Mouse (Mus musculus): ENCODE data around the gene Olfr323. TPM values are rescaled to one million over a fixed set of nuclear protein-coding genes. Genes with fewer than 3 reads are reported as not detected.

The Olfr323 gene
- polyA plus RNA-seq, 1 experiment = 0.58 TPM

DNA sequence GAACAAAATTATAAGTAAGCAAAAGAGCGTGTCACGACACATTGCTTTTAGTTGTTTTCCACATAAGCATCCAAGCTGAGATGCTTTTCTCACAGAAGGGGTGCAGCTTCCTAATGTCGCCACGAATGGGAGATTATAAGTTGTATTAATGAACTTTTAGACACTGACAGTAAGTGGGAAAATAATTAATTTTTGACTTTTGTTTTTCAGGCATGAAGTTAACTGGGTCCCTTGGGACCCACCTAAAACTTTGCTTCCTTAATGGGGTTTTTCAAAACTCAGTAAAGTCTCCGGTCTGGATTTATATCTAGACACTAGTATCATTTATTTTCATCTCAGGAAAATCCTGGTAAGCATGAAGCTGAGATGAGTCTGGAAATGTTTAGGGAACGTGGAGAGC, 35.5 kb downstream of the Olfr323 start, which contains the start of gene Olfr324:
TSS of gene Olfr324 (plus strand) at position 301 of the 400 bp plus-strand sequence.
- Histone ChIP-seq H3K4me3 (ENCODE audit: control insufficient read depth, insufficient read depth, low read length) (no peak within 1 kb of the TSS), H3K4me1 (replicated peaks; ENCODE audit: control insufficient read depth, insufficient read depth, low read length) (no peaks in the 10 kb centered on the region), H3K36me3 (ENCODE audit: control insufficient read depth, insufficient read depth, low read length) (no peaks in the 10 kb centered on the region), H3K27ac (ENCODE audit: control insufficient read depth, insufficient read depth, low read length) (no peak within 1 kb of the TSS), H3K27me3 (ENCODE audit: control insufficient read depth, insufficient read depth, low read length) (no peaks in the 10 kb centered on the region)
- no peak for DNase-seq
- TF ChIP-seq CTCF (IDR thresholded peaks at IDR 0.05; ENCODE audit: borderline replicate concordance, control insufficient read depth, extremely low read depth, insufficient read depth, low read length, poor library complexity) = no peak
- no peak for TF ChIP-seq POLR2A (IDR thresholded peaks at IDR 0.05; ENCODE audit: control insufficient read depth, extremely low read depth, insufficient read depth, low read length, poor library complexity)
- WGBS = 90% methylated on average over 6 of the region's 6 CpGs

DNA sequence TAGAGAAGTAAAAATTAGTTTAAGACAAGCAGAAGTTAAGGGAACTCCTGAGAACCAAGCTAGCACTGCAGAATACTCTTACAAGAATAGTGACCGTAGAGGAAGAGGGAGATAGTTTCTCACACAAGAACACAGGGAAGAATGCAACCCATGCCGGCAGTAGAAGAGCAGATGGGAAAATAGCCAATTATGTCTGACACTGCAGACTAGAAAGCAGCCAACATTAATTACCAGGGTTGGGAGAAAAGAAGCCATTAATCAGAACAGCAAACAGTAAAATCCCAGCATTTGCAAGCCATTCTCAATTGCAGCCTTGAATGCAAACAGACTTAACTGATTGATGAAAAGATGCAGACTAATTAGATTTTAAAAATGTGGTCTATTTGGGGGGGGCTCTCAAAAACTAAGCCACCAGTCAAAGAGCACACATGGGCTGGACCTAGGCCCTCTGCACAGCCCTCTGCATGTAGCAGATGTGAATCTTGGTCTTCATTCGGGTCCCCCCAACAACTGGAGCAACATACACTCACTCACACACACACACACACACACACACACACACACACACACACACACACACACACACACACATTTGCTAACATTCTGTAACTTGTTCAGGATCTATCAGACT, 41.6 kb downstream of the Olfr323 start:
- H3K4me3 ChIP-seq (ENCODE audit: control insufficient read depth, insufficient read depth, low read length) = no peak overlapping the region
- DNase-seq = no peak
- no peak overlapping the region for H3K27ac ChIP-seq (ENCODE audit: control insufficient read depth, insufficient read depth, low read length)
- H3K27me3 ChIP-seq (ENCODE audit: control insufficient read depth, insufficient read depth, low read length) = no peaks in the 10 kb centered on the region
- no peaks in the 10 kb centered on the region for H3K4me1 ChIP-seq (replicated peaks; ENCODE audit: control insufficient read depth, insufficient read depth, low read length)
- whole genome bisulfite sequencing = 81% methylated on average over 3 of the region's 3 CpGs
- no peak for TF ChIP-seq CTCF (IDR thresholded peaks at IDR 0.05; ENCODE audit: borderline replicate concordance, control insufficient read depth, extremely low read depth, insufficient read depth, low read length, poor library complexity)
- TF ChIP-seq POLR2A (IDR thresholded peaks at IDR 0.05; ENCODE audit: control insufficient read depth, extremely low read depth, insufficient read depth, low read length, poor library complexity) = no peak
- no peaks in the 10 kb centered on the region for H3K36me3 ChIP-seq (ENCODE audit: control insufficient read depth, insufficient read depth, low read length)

DNA sequence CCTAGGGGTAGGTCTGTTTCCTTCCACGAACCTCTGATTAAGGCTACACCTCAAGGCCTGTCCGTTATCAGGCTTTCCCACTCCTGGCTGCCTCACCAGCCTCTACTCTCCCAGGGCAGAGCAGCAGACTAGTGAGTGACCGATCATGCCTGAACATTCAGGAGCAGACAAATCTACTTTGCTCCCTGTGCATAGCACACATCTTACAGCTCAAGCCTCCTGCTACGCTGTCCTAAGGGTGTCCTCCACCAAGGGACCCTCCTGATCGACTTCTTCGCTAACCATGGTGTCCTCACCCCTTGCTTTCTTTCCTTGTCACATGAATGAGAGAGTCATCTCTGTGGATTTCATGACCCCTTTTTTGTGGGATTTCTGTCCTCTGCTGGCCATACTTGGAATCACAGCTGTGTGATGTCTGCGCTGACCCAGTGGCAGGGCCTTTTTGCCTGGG, 42.4 kb downstream of the Olfr323 start:
- DNase-seq = peak; percentile 35
- TF ChIP-seq CTCF (IDR thresholded peaks at IDR 0.05; ENCODE audit: borderline replicate concordance, control insufficient read depth, extremely low read depth, insufficient read depth, low read length, poor library complexity) (no peak), POLR2A (IDR thresholded peaks at IDR 0.05; ENCODE audit: control insufficient read depth, extremely low read depth, insufficient read depth, low read length, poor library complexity) (no peak)
- no peaks in the 10 kb centered on the region for H3K27me3 ChIP-seq (ENCODE audit: control insufficient read depth, insufficient read depth, low read length)
- no peaks in the 10 kb centered on the region for H3K36me3 ChIP-seq (ENCODE audit: control insufficient read depth, insufficient read depth, low read length)
- H3K4me1 ChIP-seq (replicated peaks; ENCODE audit: control insufficient read depth, insufficient read depth, low read length) = no peaks in the 10 kb centered on the region
- H3K27ac ChIP-seq (ENCODE audit: control insufficient read depth, insufficient read depth, low read length) = no peak overlapping the region
- WGBS = 70% methylated on average over 7 of the region's 7 CpGs
- no peak overlapping the region for H3K4me3 ChIP-seq (ENCODE audit: control insufficient read depth, insufficient read depth, low read length)

DNA sequence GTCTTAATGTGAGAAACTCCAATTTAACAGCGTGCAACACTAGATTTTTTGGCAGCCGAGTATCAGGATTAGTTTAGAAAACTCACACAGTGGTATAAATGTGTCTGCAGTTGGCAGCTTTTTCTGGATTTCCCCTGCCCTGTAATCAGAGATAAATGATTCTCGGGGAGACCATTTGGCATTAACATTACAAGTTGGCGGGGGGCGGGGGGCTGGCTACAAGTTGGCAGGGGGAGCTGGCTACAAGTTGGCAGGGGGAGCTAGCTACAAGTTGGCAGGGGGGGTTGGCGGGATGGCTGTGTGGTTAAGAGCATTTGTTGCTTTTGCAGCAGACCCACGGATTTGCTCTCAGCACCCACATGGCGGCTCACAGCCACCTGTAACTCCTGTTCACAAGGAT, 51.7 kb downstream of the Olfr323 start:
- Histone ChIP-seq H3K27ac (ENCODE audit: control insufficient read depth, insufficient read depth, low read length) (no peak overlapping the region), H3K4me1 (replicated peaks; ENCODE audit: control insufficient read depth, insufficient read depth, low read length) (no peaks in the 10 kb centered on the region), H3K36me3 (ENCODE audit: control insufficient read depth, insufficient read depth, low read length) (no peaks in the 10 kb centered on the region), H3K4me3 (ENCODE audit: control insufficient read depth, insufficient read depth, low read length) (no peak overlapping the region), H3K27me3 (ENCODE audit: control insufficient read depth, insufficient read depth, low read length) (no peaks in the 10 kb centered on the region)
- TF ChIP-seq POLR2A (IDR thresholded peaks at IDR 0.05; ENCODE audit: control insufficient read depth, extremely low read depth, insufficient read depth, low read length, poor library complexity) (no peak), CTCF (IDR thresholded peaks at IDR 0.05; ENCODE audit: borderline replicate concordance, control insufficient read depth, extremely low read depth, insufficient read depth, low read length, poor library complexity) (no peak)
- no peak for DNase-seq
- 79% methylated on average over 8 of the region's 8 CpGs for WGBS

DNA sequence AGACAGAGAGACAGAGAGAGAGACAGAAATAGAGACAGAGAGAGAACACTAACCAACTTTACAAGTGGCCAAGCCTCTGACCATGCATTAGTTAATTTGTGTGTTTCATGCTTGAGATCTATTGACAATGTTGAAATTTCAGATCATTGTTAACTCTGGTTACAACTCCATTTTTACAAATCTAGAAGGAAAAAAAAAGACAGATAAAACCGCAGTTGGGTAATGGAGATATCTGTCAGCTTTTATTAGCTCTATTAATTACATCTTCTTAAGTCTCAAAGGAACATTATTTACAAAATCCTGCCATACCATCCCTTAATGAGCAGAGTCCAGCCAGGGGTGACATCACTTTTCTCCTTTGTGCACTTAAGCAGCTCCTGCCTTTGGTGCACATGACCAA, 52.9 kb downstream of the Olfr323 start, which contains the start of gene Olfr325:
TSS of gene Olfr325 (plus strand) at position 301 of the 400 bp plus-strand sequence.
- no peak for DNase-seq
- no peak for TF ChIP-seq CTCF (IDR thresholded peaks at IDR 0.05; ENCODE audit: borderline replicate concordance, control insufficient read depth, extremely low read depth, insufficient read depth, low read length, poor library complexity)
- TF ChIP-seq POLR2A (IDR thresholded peaks at IDR 0.05; ENCODE audit: control insufficient read depth, extremely low read depth, insufficient read depth, low read length, poor library complexity) = no peak
- H3K4me3 ChIP-seq (ENCODE audit: control insufficient read depth, insufficient read depth, low read length) = no peak within 1 kb of the TSS
- no peaks in the 10 kb centered on the region for H3K36me3 ChIP-seq (ENCODE audit: control insufficient read depth, insufficient read depth, low read length)
- H3K27me3 ChIP-seq (ENCODE audit: control insufficient read depth, insufficient read depth, low read length) = no peaks in the 10 kb centered on the region
- no peaks in the 10 kb centered on the region for H3K4me1 ChIP-seq (replicated peaks; ENCODE audit: control insufficient read depth, insufficient read depth, low read length)
- 92% methylated on average over 1 of the region's 1 CpGs for WGBS
- no peak within 1 kb of the TSS for H3K27ac ChIP-seq (ENCODE audit: control insufficient read depth, insufficient read depth, low read length)

Other genes with a start within 250 kb of the Olfr323 start
- gene 1810065E05Rik, start 209.4 kb downstream of the Olfr323 start, polyA plus RNA-seq (2012; rRNA removed) = 0.77 and 0.92 TPM in 2 replicates
- 0.36 and 0.42 TPM in 2 replicates for gene Gm12253, start 197.9 kb downstream of the Olfr323 start, polyA plus RNA-seq (2012; rRNA removed)
- gene Lypd9, start 177.6 kb downstream of the Olfr323 start, polyA plus RNA-seq (2012; rRNA removed) = not detected in 2 replicates
- 0.05 TPM in 1 of 2 replicates, not detected in the other for gene Olfr30, start 168.2 kb downstream of the Olfr323 start, polyA plus RNA-seq (2012; rRNA removed)
- gene Olfr332, start 137.9 kb downstream of the Olfr323 start, polyA plus RNA-seq (2012; rRNA removed) = 0.03 TPM in 1 of 2 replicates, not detected in the other
- not detected in 2 replicates for gene Olfr331, start 127.9 kb downstream of the Olfr323 start, polyA plus RNA-seq (2012; rRNA removed)
- 0.29 and 0.50 TPM in 2 replicates for gene Olfr330, start 95.7 kb downstream of the Olfr323 start, polyA plus RNA-seq (2012; rRNA removed)
- 0.11 and 0.51 TPM in 2 replicates for gene Olfr329-ps, start 84.1 kb downstream of the Olfr323 start, polyA plus RNA-seq (2012; rRNA removed)
- 0.10 TPM in 1 of 2 replicates, not detected in the other for gene Olfr328, start 74.9 kb downstream of the Olfr323 start, polyA plus RNA-seq (2012; rRNA removed)
- 0.27 and 0.69 TPM in 2 replicates for gene Olfr224, start 59.9 kb downstream of the Olfr323 start, polyA plus RNA-seq (2012; rRNA removed)
- gene Olfr325, start 52.8 kb downstream of the Olfr323 start, polyA plus RNA-seq (2012; rRNA removed) = 0.32 TPM in 1 of 2 replicates, not detected in the other
- gene Olfr324, start 35.4 kb downstream of the Olfr323 start, polyA plus RNA-seq (2012; rRNA removed) = not detected in 2 replicates
- gene 2210407C18Rik, start 14.4 kb downstream of the Olfr323 start, polyA plus RNA-seq (2012; rRNA removed) = 3.7 and 5.3 TPM in 2 replicates
- gene Trim58, start 10.0 kb upstream of the Olfr323 start, polyA plus RNA-seq (2012; rRNA removed) = 0.59 and 0.75 TPM in 2 replicates
- gene Olfr322, start 28.3 kb upstream of the Olfr323 start, polyA plus RNA-seq (2012; rRNA removed) = 0.07 TPM in 1 of 2 replicates, not detected in the other
- not detected in 2 replicates for gene Olfr320, start 50.6 kb upstream of the Olfr323 start, polyA plus RNA-seq (2012; rRNA removed)
- not detected in 2 replicates for gene Olfr319, start 68.7 kb upstream of the Olfr323 start, polyA plus RNA-seq (2012; rRNA removed)
- not detected in 2 replicates for gene Olfr318, start 93.5 kb upstream of the Olfr323 start, polyA plus RNA-seq (2012; rRNA removed)
- gene Olfr317, start 108.7 kb upstream of the Olfr323 start, polyA plus RNA-seq (2012; rRNA removed) = not detected in 2 replicates
- gene Olfr316, start 122.2 kb upstream of the Olfr323 start, polyA plus RNA-seq (2012; rRNA removed) = 0.19 TPM in 1 of 2 replicates, not detected in the other
- 1.4 and 1.5 TPM in 2 replicates for gene Olfr315, start 142.7 kb upstream of the Olfr323 start, polyA plus RNA-seq (2012; rRNA removed)
- gene Olfr314, start 152.5 kb upstream of the Olfr323 start, polyA plus RNA-seq (2012; rRNA removed) = 0.08 TPM in 1 of 2 replicates, not detected in the other
- 0.59 and 0.82 TPM in 2 replicates for gene Fam183b, start 171.5 kb upstream of the Olfr323 start, polyA plus RNA-seq (2012; rRNA removed)
- not detected in 2 replicates for gene Olfr313, start 184.5 kb upstream of the Olfr323 start, polyA plus RNA-seq (2012; rRNA removed)
- gene Olfr312, start 198.7 kb upstream of the Olfr323 start, polyA plus RNA-seq (2012; rRNA removed) = not detected in 2 replicates
- not detected in 2 replicates for gene Olfr311, start 208.8 kb upstream of the Olfr323 start, polyA plus RNA-seq (2012; rRNA removed)
- gene Gm12258, start 216.7 kb upstream of the Olfr323 start, polyA plus RNA-seq (2012; rRNA removed) = 17.4 and 18.9 TPM in 2 replicates
- 10.4 and 15.4 TPM in 2 replicates for gene 2810021J22Rik, start 236.7 kb upstream of the Olfr323 start, polyA plus RNA-seq (2012; rRNA removed)

All from thymus, adult 2 months (tissue).